Mouse (Mus musculus) gastrocnemius, adult 2 months (tissue): ENCODE measurements around the gene Olfr1368. TPM values are rescaled to one million over a fixed set of nuclear protein-coding genes. Genes with fewer than 3 reads are reported as not detected.
A peak's percentile ranks its signal among the peaks of the same experiment; 100 is the strongest.

ENCODE experiments used
- DNase-seq: peaks from one replicate; pipeline ENCODE4 v3.0.0; 2022
- H3K27ac ChIP-seq: fragments of 200-600 bp; 2 replicates; pipeline ENCODE4 v1.8.1; 2022; ENCODE audit warnings: mild to moderate bottlenecking
- H3K4me3 ChIP-seq: fragments of 200-600 bp; 2 replicates; pipeline ENCODE4 v1.8.1; 2022; ENCODE audit warnings: mild to moderate bottlenecking, moderate library complexity
- CTCF ChIP-seq: fragments of 200-600 bp; IDR thresholded peaks from 2 replicates; pipeline ENCODE4 v1.8.1; 2022; ENCODE audit warnings: antibody characterized with exemption, mild to moderate bottlenecking, moderate library complexity
- intact Hi-C: fragments of 180-260 bp; cut with DNase I; formaldehyde crosslinking; loops from one replicate; pipeline ENCODE4 v1.15.1; 2025
- total RNA-seq, 2 experiments: library from RNA; stranded (reverse); gene quantifications; 2 replicates each; pipeline ENCODE4 v1.2.3; 2021

Gene Olfr1368
- total RNA-seq, 2 experiments from 2014 or later = not detected

- peak; percentile 61 for DNase-seq
- TF ChIP-seq CTCF = no peak
- Histone ChIP-seq H3K27ac (peak overlapping the region; percentile 76), H3K4me3 (peak overlapping the region; percentile 63)
- intact Hi-C loops = loop anchor here (5.0 kb wide), 2 partner anchors 50 to 1775 kb away; partner anchors contain the start of gene Stard3nl
Observed at GRCm38 (mm10) chr13:21172241-21173027, 26.8 kb upstream of the Olfr1368 start.

GRCm38 (mm10) chr13:21171600-21172150 is 26.0 kb upstream of the Olfr1368 start:
- no peak overlapping the region for H3K27ac ChIP-seq
- TF ChIP-seq CTCF = peak; percentile 29; the same call in 1 of the 2 replicates
- DNase-seq = no peak
- intact Hi-C loops = loop anchor here (5.0 kb wide), 2 partner anchors 51 to 1774 kb away; partner anchors contain the start of gene Stard3nl
- peak overlapping the region; percentile 63 for H3K4me3 ChIP-seq

DNA sequence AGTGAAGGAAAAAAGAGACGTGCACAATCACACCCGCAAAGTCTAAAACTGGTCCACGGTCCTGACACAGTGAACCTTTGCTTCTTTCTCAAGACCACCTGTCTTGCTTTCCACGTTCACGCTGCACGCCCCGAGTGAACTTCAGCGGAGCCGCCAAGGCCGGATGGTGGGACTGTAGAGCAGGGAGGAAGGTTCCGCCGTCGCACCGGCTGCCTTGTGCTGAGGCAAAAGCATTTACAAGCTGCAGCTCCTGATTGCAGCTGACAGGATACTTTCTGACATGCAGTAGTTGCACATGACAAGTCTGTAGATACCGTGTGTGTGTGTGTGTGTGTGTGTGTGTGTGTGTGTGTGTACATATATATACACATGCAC is 25.5 kb upstream of the Olfr1368 start:
- Histone ChIP-seq H3K27ac (no peak overlapping the region), H3K4me3 (no peak overlapping the region; the same call in 1 of the 2 replicates)
- intact Hi-C loops = loop anchor here (5.0 kb wide), 2 partner anchors 51 to 1774 kb away; partner anchors contain the start of gene Stard3nl
- no peak for TF ChIP-seq CTCF
- DNase-seq = peak; percentile 23

DNA sequence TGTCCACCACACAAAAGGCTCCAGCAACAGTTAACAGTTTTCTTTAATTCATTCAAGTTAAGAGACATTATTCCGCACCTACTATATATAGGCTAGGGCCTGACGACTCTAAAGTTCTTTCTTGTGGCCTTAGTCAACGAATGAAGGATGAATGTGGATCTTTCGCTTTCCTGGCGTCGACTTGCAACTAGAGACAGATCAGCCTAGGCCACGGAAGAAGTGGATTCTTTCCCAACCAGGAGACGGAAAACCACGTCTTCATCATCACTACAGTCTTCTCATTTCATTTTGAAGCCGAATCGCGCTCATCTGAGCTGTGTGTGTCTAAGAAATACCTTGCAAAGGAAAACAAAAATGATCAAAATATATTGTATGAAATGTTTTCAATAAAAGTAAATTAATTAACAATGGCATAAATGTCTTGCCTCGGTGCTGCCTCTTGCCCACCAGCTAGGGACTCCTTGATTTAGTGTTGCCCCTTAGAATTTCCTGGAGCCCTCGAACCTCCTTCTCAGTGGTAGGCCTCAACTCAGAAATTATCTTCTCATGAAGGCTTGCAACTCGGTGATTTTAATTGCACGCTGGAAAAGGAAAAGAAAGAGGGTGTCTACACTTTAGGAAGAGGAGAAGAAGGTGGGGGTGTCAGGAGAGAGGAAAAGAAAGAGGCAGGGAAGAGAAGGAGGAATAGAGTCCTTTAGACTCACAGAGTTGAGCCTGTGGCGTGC is 24.9 kb upstream of the Olfr1368 start:
- peak overlapping the region; percentile 82 for H3K4me3 ChIP-seq
- TF ChIP-seq CTCF = no peak
- no peak overlapping the region for H3K27ac ChIP-seq
- intact Hi-C loops = loop anchor here (5.0 kb wide), 2 partner anchors 52 to 1773 kb away; partner anchors contain the start of gene Stard3nl
- no peak for DNase-seq

DNA sequence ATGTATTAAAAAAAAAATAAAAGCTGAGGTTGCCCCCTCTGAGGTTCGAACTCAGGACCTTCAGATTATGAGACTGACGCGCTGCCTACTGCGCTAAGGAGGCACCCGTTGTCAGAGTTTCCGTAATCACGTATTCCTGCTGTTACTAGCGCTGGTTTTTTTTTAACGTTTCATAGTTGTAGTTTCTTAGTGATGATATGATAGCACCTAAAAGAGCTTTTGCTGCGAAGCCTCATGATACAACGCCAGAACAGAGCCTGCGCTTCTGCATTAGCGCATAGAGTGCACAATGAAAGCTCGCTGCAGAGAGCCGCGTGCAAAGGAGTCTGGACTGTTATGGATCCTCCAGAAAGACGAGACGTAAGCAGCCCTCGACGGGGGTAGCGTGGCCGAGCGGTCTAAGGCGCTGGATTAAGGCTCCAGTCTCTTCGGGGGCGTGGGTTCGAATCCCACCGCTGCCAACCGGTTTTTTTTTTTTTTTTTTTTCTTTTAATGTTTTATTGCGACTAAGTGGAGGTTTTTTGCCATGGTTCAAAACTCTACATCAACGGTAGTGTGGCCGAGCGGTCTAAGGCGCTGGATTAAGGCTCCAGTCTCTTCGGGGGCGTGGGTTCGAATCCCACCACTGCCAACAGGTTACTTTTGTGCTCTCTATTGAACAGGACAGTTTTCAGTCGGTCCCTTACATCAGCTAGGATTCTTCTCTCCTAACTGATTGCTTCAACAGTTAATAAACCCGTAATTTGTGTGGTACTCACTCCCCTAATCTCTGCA is 24.2 kb upstream of the Olfr1368 start:
- peak overlapping the region; percentile 66 for H3K27ac ChIP-seq
- intact Hi-C loops = loop anchor here (2.0 to 5.0 kb wide), 4 partner anchors 52 to 1773 kb away; partner anchors contain the start of gene Stard3nl
- peak; percentile 75 for DNase-seq
- no peak for TF ChIP-seq CTCF
- peak overlapping the region; percentile 82 for H3K4me3 ChIP-seq

DNA sequence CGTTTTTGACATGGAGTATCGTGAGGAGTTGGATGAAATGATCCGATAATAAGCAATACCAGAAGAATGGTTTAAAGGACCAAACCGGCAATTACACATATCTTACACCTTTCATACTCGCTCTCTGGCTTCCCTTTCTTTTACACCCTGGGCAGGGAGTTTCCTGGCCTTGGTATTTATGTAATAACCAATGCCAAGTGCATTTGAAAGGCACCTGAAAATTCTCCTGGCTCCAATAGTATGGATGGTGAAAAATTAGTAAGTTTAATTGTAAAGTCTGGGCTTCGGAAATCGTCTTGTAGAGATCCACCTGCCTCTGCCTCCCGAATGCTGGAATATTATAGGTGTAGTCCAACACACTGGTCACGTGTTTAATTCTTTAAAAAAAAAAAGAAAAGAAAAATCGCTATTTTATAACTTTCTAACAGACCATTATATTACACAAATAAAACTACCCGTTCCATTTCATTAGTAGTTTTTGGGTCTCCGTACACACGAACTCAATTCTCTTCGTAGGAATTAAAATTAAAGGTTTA is 23.5 kb upstream of the Olfr1368 start:
- no peak for DNase-seq
- TF ChIP-seq CTCF = no peak
- H3K4me3 ChIP-seq = peak overlapping the region; percentile 82
- peak overlapping the region; percentile 62; the same call in 1 of the 2 replicates for H3K27ac ChIP-seq
- intact Hi-C loops = loop anchor here (2.0 to 5.0 kb wide), 2 partner anchors 543 to 854 kb away; no protein-coding TSS in a partner anchor

GRCm38 (mm10) chr13:21168371-21169011 is 22.8 kb upstream of the Olfr1368 start:
- peak; percentile 34 for DNase-seq
- TF ChIP-seq CTCF = no peak
- Histone ChIP-seq H3K4me3 (peak overlapping the region; percentile 82), H3K27ac (peak overlapping the region; percentile 62)
- intact Hi-C loops = loop anchor here (2.0 to 5.0 kb wide), 2 partner anchors 544 to 854 kb away; no protein-coding TSS in a partner anchor

DNA sequence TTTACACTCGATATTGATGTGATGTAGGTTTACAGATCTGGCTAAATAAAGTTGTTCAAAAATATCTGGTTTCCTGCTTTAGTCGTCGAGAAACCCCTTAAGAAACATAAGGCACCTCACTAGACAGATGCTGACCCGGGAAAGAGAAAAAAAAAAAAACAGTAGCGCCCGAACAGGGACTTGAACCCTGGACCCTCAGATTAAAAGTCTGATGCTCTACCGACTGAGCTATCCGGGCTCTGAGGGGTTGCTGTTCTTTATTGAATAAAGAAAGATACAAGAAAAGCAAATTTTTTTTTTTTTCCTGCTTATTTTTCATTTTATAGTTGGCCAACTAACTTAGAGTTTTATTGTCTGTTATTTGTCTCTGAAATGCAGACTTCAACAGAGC is 22.2 kb upstream of the Olfr1368 start:
- no peak for TF ChIP-seq CTCF
- peak overlapping the region; percentile 82 for H3K4me3 ChIP-seq
- peak; percentile 33 for DNase-seq
- intact Hi-C loops = loop anchor here (2.0 to 5.0 kb wide), 2 partner anchors 544 to 855 kb away; no protein-coding TSS in a partner anchor
- peak overlapping the region; percentile 62 for H3K27ac ChIP-seq

GRCm38 (mm10) chr13:21166936-21167909 is 21.6 kb upstream of the Olfr1368 start:
- intact Hi-C loops = loop anchor here (5.0 kb wide), 1 partner anchor 545 kb away; no protein-coding TSS in a partner anchor
- peak; percentile 70 for DNase-seq
- Histone ChIP-seq H3K27ac (peak overlapping the region; percentile 58; the same call in 1 of the 2 replicates), H3K4me3 (peak overlapping the region; percentile 82)
- TF ChIP-seq CTCF = no peak

- no peak for DNase-seq
- no peak overlapping the region for H3K27ac ChIP-seq
- intact Hi-C loops = no loop called here
- H3K4me3 ChIP-seq = no peak overlapping the region
- no peak for TF ChIP-seq CTCF
Observed at GRCm38 (mm10) chr13:21162591-21162990, 16.9 kb upstream of the Olfr1368 start.
